Mouse (Mus musculus) ES-Bruce4 (cell line): ENCODE measurements around the gene Tpst1.

Experiments
- CTCF ChIP-seq: IDR thresholded peaks from one replicate; pipeline ENCODE4 v1.8.1; 2011; ENCODE audit warnings: low read depth, low read length
- POLR2A ChIP-seq: IDR thresholded peaks from one replicate; pipeline ENCODE4 v1.8.1; 2011; ENCODE audit warnings: low read length; ENCODE audit not compliant: insufficient read depth

GRCm38 (mm10) chr5:130124271-130124670 is 51.1 kb downstream of the Tpst1 start:
- TF ChIP-seq CTCF (no peak), POLR2A (no peak)
